Mouse (Mus musculus) cerebellum, postnatal 25 days (tissue): ENCODE results near the gene Gm9945.

ENCODE experiments used
- DNase-seq, 2 experiments: peaks; one replicate each; pipeline ENCODE4 v3.0.0; 2021; ENCODE audit warnings: mixed read lengths in 2 of 2

Gene Gm9945

DNA sequence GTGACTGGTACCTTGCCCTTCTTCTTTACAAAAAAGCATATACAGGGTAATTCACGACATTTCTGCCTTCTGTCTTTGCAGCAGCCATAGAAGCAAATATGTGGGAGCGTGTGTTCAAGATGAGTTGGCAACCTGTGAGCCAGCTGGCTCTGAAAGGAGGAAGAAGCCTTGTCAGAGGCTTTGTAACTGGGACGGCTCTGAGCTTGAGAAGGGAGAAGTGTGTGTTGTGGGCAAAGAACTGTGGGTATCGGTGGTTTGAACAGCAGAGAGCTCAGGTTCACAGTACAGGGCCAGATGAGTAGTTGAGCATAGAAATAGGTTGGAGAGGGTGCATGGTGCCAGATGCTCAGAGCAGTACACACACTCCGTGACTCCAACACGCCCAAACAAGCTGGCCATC lies 17.0 kb downstream of the Gm9945 start:
- DNase-seq = peak; percentile 54

GRCm38 (mm10) chr11:53500569-53500968 lies 20.6 kb downstream of the Gm9945 start:
- DNase-seq = no peak

GRCm38 (mm10) chr11:53502039-53502765 lies 22.2 kb downstream of the Gm9945 start:
- DNase-seq = peak in 1 of 2 experiments; percentile 45

GRCm38 (mm10) chr11:53503738-53504137 lies 23.8 kb downstream of the Gm9945 start:
- no peak for DNase-seq

DNA sequence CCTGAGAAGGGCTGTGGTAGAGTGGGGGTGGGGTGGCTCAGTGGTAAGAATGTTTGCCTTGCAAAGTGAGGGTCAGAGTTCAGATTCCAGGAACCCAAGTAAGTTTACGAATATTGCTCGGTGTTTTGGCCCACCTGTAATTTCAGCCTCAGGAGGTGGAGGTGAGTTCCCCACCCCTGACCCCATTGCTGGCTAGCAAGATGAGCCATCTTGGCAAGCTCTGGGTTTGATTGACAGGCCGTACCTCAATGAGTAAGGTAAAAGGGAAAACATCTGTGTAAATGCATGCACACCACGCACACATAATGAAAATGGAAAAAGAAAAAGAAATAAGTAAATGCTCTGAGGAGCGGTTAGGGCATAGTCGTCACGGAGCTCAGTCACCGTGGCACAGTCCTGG lies 24.4 kb downstream of the Gm9945 start:
- DNase-seq = peak in 1 of 2 experiments; percentile 34

DNA sequence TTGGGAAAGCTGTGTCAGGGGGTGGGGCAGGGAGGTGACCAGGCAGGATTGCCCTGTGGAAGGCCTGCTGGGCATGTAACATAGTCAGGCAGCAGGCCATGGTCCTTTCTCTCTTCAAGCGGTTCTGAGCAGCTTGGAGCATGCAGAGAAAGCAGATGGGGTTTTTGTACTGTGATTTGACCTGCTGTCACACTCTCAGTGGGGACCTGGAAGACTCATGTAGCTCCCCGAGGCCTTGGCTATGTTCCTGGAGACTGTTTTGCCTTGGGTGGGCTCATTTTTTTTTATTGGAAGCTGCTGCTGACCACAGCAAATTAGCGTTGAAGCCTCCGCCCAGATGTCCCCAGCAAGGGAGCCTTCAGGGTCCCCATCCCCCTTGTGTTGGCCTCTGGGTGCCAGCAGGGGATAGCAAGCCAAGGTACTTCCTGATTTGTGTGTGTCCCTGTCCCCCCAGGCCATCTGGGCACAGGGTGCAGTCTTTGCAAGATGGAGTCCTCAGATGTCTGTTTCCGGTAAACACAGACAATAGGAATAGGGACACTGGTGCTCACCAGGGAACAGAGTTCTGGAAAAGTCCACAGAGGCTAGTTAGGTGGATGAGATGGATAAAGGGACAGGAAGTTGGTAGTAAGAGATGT lies 25.2 kb downstream of the Gm9945 start:
- peak; percentile 92 to 94 for DNase-seq

DNA sequence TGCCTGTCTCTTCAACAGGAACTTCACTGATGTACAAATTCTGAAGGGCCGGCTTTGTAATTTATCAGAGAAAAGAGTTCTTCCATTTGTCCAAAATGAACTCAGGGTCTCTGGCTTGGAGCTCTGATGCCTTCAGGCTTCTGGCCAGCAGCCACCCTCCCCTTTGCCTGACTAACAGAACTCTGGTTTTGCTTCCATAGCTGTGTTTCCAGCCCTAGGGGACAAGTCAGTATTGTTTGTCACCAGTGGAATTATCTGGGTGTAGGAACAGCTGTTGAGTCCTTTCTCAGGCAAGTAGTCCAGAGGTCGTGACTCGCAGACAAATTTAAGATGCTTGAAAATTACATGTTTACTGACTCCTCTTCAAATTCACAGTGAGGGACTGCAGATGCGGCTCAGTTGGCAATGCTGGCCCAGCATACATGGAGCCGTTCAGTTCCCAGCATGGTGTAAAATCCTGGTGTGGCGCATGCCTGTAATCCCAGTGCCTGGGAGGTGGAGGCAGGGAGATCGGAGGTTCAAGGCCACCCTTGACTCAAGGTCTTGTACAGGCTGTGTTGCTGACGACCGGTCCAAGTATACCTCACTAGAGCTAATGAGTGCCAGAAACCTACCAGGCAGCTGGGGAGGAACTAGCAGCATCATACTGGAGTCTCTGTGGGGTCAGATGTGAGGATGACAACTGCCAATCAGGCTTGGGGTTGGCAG lies 27.3 kb downstream of the Gm9945 start:
- DNase-seq = peak; percentile 42 to 48

- DNase-seq = peak in 1 of 2 experiments; percentile 37
These were observed 28.2 kb downstream of the Gm9945 start for GRCm38 (mm10) chr11:53508152-53508551.

- DNase-seq = no peak
These were observed 28.6 kb downstream of the Gm9945 start for GRCm38 (mm10) chr11:53508591-53508990.

DNA sequence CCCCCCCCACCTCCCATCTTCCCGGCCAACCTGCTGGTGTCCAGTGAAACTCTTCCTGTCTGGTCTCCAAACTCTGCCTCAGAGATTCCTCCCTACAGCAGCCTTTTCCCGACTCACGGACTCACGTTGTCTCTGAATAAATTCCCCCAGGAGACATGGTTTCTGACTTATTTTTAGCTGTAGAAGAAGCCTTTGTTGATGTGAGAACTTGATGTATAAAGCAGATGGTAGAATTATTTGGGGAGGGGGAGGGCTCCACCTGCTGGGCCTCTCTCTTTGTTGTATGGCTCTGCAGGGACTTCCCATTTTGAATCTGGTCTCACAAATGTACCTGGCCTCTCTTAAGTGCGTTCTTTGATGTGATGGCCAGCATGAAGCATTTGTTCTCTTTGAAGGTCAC lies 30.4 kb downstream of the Gm9945 start:
- DNase-seq = no peak

DNA sequence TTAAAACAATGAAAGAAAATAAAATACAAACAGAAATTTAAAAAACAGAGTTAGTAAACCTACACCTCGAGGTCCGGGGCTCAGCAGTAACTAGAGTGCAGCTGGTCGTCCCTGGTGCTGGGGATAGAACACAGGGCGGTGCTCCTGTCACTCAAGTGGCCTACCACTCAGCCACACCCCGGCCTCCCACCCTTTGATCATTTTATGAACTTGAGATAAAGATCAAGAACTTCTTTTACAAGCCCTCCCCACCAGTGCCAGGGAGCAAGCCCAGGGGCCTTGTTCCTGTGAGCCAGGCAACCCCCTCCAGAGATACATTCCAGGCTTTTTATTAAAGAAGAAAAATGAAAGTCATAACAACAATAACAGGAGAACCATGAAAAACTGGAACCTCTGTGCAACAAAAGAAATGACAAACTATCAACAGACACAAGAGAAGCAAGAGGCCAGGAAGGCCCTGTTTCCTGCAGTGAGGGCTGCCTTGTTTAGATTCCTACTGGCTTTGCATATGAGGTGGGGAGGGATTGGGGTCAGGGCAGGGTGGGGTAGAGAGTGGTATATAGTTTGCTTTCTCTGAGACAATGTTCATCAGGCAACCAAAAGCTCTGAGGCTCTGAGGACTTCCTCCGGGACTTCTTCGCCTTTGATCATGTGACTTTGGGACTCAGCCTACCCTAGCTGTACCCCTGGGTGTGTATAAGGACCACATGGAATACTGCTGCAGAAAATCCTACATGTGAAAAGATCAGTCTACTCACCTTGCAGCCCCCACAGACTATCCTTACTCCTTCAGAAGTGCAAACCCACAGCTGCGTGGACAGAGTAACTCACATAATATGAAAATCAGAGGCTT lies 37.0 kb downstream of the Gm9945 start:
- peak in 1 of 2 experiments; percentile 9 for DNase-seq

DNA sequence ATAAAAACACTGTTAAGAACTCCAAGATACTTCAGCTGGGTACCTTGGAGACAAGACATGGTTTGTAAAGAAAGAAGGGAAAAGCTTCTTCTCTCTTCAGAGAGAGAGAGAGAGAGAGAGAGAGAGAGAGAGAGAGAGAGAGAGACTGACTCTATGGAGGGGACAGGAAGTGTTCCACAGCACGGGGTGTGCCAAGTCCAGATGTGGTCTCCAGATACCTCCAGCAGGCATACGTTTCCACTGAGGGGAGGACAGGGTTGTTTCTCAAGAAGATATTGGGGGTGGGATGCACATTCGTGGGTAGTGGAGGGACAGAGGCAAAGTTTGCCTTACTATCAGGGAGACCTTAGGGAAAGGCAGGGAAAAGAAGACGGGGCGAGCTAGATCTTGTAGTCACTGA lies 38.8 kb downstream of the Gm9945 start:
- DNase-seq = peak in 1 of 2 experiments; percentile 11

- peak; percentile 82 to 85 for DNase-seq
These were observed 39.5 kb downstream of the Gm9945 start, which contains the start of gene Sept8 for GRCm38 (mm10) chr11:53519207-53520121. Gene Sept8, plus strand, starts transcription at chr11:53519257.

- peak; percentile 83 for DNase-seq
These were observed 40.4 kb downstream of the Gm9945 start for GRCm38 (mm10) chr11:53520122-53520978.

- DNase-seq = peak; percentile 68 to 70
These were observed 41.3 kb downstream of the Gm9945 start for GRCm38 (mm10) chr11:53521120-53521820.

DNA sequence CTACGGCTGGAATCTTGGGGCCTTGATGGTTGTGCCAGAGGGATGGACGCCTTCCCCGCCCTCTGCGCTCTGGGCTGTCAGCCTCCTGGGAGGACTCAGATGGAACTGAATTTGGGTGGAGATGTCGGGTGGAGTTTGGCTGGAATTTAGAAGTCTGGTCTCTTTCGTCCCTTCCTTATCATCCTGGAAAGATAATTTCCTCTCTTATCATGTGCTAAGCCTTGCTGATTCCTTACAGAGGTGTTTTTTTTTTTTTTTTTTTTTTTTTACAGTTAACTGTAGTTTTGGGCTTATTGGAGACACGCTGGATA lies 41.8 kb downstream of the Gm9945 start:
- peak; percentile 61 to 63 for DNase-seq

GRCm38 (mm10) chr11:53522362-53522761 lies 42.4 kb downstream of the Gm9945 start:
- peak in 1 of 2 experiments; percentile 18 for DNase-seq

GRCm38 (mm10) chr11:53522930-53523329 lies 43.0 kb downstream of the Gm9945 start:
- DNase-seq = peak; percentile 84 to 86

DNA sequence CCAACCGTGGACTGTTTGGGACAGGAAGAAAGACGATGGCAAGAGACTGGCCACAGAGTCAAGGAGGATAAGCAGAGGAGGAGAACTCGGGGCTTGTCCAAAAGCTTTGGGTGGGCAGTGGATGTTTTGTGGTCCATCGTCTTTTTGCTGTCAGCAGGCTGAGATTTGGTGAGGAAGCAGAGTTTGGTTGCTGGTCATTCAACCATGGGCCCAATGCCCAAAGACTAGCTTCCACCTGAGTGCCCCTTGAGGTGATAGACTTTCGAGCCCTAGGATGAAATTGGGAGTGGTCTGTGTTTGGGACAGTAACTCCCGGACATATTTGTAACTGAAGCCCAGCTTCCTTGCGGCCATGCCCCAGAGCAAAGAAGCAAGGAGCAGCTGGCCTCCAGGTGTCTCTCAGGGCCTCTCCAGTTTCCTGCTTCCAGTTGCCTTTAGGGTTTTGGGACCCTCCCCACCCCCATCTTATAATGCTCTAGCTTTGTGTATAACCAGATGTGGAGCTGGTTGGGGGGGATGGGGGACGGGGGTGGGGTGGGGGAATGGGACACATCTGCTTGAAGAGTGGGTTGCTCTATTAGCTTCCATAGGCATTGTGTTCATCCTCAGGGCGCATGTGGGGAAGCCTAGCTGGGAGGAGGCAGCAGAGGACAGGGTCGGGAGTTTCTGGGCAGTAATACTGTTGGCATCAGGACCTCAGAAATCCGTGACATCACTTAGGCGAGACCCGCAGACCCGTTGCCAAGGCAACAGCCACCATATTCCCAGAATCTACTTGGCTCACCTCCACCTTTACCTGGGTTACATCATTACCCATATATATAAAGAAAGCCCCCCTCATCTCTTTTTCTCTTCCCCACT lies 43.8 kb downstream of the Gm9945 start:
- DNase-seq = peak; percentile 43 to 54
